Mouse (Mus musculus) gastrocnemius, adult 18-20 months (tissue): Measurements from ENCODE around the gene Lyzl6. TPM values are rescaled to one million over a fixed set of nuclear protein-coding genes. Genes with fewer than 3 reads are reported as not detected.

Source experiments
- DNase-seq: peaks from one replicate; pipeline ENCODE4 v3.0.0; 2021; ENCODE audit warnings: low spot score
- long read RNA-seq, 2 experiments: library from polyadenylated mRNA; stranded (forward); transcript quantifications; one replicate each; pipeline ENCODE4 v2.0.0; 2021
- total RNA-seq, 2 experiments: library from RNA; stranded (reverse); gene quantifications; 2 replicates each; pipeline ENCODE4 v1.2.3; 2021

The Lyzl6 gene
- not detected for total RNA-seq
- long read RNA-seq, experiment 1: 0 reads
- long read RNA-seq, experiment 2: 0 reads

GRCm38 (mm10) chr11:103638790-103639189, at the start of gene Lyzl6:
TSS of gene Lyzl6 (minus strand) at chr11:103638890.
- DNase-seq: no peak

- peak; percentile 8 for DNase-seq
Observed at GRCm38 (mm10) chr11:103686706-103687105, 48.0 kb upstream of the Lyzl6 start.

GRCm38 (mm10) chr11:103685261-103685736, 46.6 kb upstream of the Lyzl6 start:
- DNase-seq: no peak

GRCm38 (mm10) chr11:103683667-103684334, 45.1 kb upstream of the Lyzl6 start:
- no peak for DNase-seq

- DNase-seq: peak; percentile 22
Observed at GRCm38 (mm10) chr11:103677042-103677441, 38.4 kb upstream of the Lyzl6 start.

GRCm38 (mm10) chr11:103675556-103675955, 36.9 kb upstream of the Lyzl6 start:
- peak; percentile 54 for DNase-seq

- DNase-seq: no peak
Observed at GRCm38 (mm10) chr11:103666907-103667426, 28.3 kb upstream of the Lyzl6 start.

- no peak for DNase-seq
Observed at GRCm38 (mm10) chr11:103666181-103666906, 27.7 kb upstream of the Lyzl6 start.

GRCm38 (mm10) chr11:103665695-103666094, 27.0 kb upstream of the Lyzl6 start:
- no peak for DNase-seq

- no peak for DNase-seq
Observed at GRCm38 (mm10) chr11:103663119-103663518, 24.4 kb upstream of the Lyzl6 start.

GRCm38 (mm10) chr11:103662546-103662945, 23.9 kb upstream of the Lyzl6 start:
- DNase-seq: no peak

GRCm38 (mm10) chr11:103661863-103662262, 23.2 kb upstream of the Lyzl6 start:
- no peak for DNase-seq

GRCm38 (mm10) chr11:103658189-103658588, 19.5 kb upstream of the Lyzl6 start:
- DNase-seq: no peak

GRCm38 (mm10) chr11:103656520-103656919, 17.8 kb upstream of the Lyzl6 start:
- no peak for DNase-seq

GRCm38 (mm10) chr11:103653359-103653965, 14.8 kb upstream of the Lyzl6 start:
- no peak for DNase-seq

GRCm38 (mm10) chr11:103651426-103651825, 12.7 kb upstream of the Lyzl6 start:
- DNase-seq: no peak

GRCm38 (mm10) chr11:103649983-103650493, 11.3 kb upstream of the Lyzl6 start:
- no peak for DNase-seq

- DNase-seq: no peak
Observed at GRCm38 (mm10) chr11:103649301-103649982, 10.8 kb upstream of the Lyzl6 start, which contains the start of gene Rprml. TSS of gene Rprml (plus strand) at chr11:103649570.

GRCm38 (mm10) chr11:103648656-103649055, 10.0 kb upstream of the Lyzl6 start:
- no peak for DNase-seq

GRCm38 (mm10) chr11:103647921-103648620, 9.4 kb upstream of the Lyzl6 start:
- no peak for DNase-seq

- DNase-seq: no peak
Observed at GRCm38 (mm10) chr11:103646301-103646700, 7.6 kb upstream of the Lyzl6 start.
